Mouse (Mus musculus) testis, postnatal 14 days (tissue): ENCODE results near the gene Itga5.
"Not testable (repeated sequence)": the region's sequence is repeated elsewhere in the genome, so short reads cannot be mapped to it uniquely, and the experiment has no call there.

Experiments
- DNase-seq: peaks from one replicate; pipeline ENCODE4 v3.0.0; 2021; ENCODE audit warnings: low spot score

The Itga5 gene

DNA sequence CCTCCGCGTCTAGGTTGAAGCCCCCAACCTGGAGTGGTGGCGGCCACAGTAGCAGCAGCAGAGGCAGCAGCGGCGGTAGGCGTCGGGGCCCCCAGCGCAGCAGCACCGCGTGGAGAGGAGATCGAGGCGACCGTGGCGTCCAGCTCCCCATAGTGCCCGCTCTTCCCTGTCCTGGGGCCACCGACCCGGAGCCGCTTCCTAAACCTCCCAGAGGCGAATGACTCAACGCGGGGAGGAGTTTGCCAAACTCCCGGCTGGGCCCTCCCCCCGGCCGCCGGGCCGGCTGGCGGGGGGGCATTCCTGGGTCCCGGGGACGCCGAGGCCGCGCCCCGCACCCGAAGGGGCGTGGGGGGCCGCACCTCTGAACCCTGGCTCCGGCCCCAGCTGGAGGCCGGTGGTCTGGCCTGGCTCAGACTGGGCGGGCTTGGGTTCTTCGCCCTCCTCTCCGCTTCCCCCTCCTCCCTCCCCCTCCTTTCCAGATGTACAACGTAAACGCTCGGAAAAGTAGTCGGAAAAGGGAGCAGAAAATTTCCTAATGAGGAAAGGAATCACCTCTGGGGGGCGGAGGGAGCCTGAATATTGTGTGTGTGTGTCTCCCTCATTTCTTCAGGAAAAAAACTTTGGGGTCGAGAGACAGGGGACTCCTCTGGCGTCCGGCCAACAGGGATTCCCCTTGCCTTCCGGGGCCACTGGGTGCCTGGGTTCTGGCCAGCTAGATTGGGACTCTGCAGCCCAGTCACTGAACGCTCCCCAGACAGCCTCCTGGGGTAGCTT lies at the start of gene Itga5:
Gene Itga5, minus strand, starts transcription at position 388 of the 774 bp plus-strand sequence.
- DNase-seq = peak; percentile 54

DNA sequence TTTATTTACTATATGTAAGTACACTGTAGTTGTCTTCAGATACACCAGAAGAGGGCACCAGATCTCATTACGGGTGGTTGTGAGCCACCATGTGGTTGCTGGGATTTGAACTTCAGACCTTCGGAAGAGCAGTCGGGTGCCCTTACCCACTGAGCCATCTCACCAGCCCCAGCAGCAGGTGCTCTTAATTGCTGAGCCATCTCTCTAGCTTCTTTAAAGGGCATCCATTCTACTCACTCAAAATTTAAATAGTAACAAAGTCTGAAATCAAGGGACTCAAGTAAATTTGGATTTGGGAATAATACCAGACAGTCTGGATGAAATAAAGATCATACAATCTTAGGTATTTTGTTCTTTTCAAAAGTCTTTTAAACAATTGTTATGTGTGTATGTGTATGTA lies 39.0 kb upstream of the Itga5 start:
- not testable (repeated sequence) for DNase-seq

DNA sequence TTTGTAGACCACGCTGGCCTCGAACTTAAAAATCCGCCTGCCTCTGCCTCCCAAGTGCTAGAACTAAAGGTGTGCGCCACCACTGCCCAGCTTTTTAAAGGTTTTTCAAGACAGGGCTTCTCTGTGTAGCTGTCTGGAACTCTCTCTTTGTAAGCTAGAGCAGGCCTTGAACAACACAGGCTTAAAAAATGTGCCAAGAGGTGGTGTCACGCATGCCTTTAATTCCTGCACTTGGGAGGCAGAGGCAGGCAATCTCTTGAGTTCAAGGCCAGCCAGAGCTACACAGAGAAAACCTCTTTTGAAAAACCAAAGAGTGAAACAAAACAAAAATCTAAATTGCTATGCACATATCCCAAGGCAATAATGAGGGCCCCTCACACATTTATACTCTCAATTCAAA lies 34.8 kb upstream of the Itga5 start:
- no peak for DNase-seq

DNA sequence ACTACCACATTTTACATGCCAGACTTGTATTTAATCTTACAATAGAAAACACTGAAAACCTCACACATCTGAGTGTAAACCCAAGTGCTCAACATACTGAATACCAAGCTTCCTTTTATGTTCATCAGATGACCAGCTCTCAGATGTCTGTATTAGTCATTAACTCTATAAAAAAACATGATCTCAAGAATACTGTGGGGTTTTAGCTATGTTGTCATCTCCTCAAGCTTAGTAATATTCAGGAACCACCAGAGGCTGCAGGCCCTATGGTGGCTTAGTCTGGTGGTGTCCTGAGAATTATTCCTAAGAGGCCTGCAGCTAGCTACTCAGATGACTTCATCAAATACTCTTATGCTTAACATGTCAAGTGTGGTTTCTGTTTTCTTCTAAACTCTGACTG lies 27.0 kb upstream of the Itga5 start:
- DNase-seq = no peak

DNA sequence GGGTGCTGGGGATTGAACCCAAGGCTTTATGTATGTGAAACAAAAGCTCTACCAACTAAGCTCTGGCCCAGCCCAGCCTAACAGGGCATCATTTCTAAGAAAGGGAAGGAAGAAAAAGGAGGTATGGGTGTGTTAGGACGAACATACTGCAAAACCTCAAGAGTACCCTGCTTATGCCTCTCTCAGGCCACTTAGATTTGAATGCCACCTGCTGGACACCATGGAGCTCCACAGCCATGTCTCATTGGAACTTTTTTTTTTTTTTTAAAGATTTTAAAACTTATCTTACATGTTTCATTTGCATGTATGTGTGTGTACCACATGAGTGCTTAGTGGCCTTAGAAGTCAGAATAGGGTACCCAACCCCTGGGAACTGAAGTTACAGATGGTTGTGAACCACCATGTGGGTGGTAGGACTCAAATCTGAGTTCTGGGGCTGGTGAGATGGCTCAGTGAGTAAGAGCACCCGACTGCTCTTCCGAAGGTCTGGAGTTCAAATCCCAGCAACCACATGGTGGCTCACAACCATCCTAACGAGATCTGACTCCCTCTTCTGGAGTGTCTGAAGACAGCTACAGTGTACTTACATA lies 22.1 kb upstream of the Itga5 start:
- no peak for DNase-seq

DNA sequence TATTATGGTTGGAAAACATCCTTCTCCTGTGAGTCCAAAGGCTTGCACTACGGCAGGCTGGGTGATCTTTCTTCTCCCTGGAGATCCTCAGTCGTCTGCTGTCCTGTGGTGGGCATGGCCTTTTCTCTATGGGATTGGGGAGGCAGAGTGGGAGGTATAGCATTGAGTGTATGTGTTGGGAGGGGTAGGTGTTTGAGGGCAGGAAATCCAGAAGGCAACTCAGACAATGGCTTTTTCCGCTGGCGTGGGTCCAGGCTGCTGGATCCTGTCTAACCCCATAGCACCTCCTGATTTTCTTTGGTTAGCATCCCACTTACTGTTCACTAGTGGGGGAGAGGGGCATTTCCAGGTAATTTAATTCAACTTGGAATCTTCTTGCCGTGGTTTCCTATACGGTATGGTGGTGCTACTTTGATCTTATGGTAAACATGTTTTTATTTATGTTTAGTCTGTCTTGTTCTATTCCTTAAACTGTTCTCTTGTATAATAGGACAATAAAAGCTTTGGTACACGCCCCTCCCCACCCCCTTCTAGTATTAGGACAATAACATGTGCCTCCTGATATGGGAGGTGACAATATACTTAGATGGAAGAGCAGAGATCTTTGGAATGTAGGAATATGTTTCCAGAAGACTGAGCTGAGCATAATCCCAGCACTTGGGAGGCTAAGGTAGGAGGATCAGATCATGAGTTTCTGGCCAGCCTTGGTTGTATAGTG lies 17.4 kb upstream of the Itga5 start:
- DNase-seq = no peak

DNA sequence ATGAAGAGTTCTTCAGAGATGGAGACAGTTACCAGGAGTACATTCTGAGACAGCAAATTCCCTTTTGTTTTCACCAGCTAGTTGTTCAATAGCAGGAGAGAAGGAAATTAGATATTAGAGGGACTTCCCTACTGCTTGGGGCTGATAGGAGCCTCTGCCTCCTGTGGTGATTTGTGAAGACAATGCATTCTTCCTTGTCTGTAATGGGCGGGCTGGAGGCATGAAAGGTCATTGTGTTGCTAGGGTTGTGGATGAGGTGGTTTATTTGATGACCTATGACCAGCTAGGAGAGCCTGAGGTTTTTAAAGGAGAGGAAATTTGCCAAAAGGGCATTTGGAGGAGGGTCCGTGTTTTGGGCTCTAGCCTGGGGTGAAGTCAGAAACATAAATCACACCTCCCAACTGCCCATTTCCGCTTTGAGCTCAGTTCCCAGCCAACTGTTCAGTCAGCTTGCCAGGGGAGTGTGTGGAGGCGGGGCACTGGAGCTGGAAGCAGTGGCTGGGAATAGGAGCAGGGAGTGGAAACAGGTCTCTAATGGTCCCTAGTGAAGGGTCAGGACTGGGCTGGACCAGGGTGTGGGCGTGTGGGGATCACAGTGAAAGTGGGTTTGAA lies 16.3 kb upstream of the Itga5 start:
- no peak for DNase-seq

DNA sequence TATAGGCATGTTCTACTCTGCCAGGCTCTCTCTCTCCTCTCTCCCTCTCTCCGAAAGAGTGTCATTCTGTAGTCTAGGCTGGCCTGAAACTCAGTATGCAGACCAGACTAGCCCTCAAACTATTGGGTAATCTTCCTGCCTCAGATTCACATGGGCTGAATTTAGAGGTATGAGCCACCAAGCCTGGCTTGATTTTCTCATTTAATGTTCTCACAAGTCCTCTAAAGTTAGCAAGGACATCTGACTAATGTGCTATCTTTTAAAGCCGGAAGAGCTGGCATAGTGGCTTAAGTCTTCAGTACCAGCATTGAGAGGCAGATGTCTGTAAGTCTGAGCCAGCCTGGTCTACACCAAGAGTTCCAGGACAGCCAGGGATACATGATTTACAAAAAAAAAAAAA lies 15.5 kb upstream of the Itga5 start:
- no peak for DNase-seq

DNA sequence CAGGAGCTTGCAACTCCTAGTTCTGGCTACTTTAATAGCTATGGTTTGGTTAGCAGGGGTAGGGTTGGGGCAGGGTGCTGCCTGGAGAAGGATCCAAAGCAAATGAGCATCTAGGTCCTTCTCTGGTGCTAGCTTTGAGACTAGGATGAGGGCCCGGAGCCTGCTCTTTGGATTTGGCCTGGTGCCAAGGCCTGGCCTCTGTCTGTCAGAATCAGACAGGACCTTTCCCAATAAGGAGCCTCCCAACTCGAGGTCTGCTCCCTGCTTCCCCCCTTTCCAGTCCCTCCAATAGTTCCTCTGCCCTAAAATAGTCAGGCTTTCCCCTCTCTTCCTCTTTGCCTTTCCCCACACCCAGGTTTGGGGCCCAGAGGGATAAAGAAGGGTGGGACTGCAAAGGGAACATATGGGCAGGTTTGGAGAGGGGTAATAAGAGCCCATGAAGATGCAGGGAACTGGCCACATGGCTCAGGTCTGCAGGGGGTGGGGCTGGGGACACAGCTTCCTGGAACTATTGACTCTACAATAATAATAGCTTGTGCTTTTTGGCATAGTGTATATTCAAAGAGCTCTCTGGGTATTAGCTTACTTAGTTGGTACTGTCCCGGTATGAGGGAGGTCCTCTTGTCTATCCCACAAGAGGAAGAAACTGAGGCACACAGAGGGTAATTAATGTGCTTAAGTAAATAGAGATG lies 12.2 kb upstream of the Itga5 start:
- DNase-seq = no peak

DNA sequence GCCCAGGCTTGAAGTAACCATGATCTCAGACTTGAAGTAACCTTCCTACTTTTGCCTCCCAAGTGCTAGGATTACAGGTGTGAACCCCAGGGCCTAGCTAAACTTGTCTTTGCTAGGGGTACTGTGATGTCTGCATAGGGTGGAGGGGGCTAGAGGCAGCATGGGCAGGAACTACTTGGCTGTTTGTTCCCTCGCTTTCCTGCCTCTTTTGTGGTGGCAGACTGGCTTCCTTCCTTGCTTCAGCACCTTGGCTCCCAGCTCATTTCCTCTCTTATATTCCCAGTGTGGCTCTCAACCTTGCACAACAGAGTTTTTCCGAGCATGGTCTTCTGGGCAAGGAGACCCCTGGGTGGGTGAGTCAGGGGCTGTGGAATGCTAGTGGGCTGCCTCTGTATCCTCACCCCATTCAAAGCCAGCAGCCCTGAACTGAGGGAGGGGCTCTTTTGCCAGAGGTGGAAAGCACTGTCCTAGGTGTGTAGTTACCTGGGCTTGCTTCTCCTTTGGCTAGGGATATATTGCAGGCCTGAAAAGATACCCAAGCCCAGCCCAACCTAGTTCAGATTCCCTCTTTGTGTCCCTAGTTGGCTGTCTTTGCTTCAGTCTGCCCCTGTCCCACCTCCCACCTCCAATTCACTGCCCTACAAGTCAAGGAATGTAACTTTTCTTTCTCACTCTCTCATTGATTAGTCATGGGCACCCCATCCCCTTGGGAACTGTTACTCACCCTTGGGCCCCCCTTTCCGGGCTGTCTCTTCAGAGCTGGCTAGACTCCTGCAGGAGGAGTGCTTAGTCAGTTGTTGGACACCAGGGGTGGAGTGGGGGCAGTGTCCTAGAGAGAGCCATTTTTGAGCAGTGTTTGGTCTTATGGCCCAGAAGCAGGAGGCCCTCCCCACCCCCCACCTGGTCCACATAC lies 11.4 kb upstream of the Itga5 start:
- no peak for DNase-seq

DNA sequence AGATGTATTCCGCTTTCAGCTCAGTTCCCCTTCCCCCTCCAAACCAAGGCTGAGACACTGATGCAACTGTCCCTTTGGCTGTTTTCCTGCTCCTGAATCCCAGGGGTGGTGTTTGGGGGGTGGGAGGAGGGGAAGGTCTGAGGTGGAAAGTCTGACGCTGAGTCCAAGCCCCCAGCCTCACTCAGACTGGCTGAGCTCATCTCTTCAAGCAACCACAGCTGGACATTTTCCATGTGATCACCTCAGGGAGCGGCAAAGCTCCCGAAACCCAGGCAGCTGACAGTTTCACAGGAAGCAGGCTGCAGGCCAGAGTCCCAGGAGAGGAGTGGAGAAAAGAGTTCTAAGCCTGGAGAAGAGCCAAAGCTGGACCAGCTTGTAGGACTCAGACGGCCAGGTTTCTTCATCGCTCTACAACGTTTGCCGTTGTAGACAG lies 10.3 kb upstream of the Itga5 start:
- no peak for DNase-seq

DNA sequence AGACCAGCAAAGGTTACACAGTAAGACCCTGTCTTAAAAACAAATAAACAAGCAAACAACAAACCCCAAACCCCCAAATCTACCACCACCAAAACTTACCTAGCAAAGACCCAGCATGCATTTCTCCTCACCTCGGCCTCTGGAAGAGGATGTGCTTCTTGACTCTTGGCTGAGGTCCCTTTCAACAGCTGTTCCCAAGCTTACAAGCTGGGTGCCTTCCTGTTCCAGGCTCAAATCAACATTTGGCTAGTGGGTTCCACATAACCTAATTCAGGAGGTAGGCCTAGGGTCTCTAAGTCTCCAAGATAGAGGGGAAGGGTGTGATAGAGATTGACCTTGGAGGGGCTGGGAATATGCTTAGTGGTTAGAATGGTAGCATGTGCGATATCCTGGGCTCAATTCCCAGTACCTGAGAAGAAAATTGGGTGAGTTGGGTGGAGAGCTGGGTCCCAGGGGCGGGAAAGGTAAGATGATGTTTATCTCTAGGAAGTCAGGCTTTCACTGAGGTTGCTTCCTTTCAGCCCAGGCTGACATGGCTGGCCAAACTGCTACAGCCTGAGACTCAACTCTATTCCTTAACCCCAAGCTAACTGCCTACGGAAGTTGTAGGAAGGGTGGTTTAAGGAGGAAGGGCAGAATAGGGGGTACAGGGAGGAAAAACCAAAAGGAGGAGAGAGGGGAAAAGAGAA lies 8.7 kb upstream of the Itga5 start:
- no peak for DNase-seq

DNA sequence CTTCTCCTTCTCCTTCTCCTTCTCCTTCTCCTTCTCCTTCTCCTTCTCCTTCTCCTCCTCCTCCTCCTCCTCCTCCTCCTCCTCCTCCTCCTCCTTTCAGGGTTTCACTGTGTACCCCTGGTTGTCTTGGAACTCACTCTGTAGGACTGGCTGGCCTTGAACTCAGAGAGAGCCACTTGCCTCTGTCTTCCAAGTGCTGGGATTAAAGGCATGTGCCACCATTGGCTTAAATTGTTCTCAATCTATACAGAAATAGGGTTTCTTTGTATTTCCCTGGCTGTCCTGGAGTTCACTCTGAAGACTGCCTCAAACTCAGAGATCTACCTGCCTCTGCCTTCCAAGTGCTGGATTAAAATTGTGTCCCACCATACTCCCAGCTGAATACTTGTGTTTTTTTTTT lies 5.9 kb upstream of the Itga5 start:
- DNase-seq = no peak

DNA sequence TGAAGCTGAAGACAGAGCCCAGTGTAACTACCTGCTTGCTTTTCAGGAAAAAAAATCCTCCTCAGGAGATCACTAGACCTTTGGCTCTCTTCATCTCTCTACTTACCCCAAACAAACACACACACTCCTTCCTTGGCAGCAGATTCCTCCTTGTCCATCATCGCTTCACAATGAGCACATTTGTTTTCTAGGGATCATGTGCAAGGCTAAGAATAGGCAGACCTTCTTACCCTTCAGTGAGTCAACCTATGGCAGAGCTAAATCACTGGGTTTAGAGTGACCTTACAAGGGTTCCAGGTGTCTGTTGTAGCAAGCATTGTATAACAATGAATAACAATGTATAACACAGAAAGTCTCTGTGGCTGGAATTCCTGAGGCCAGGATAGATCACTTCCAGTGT lies 5.2 kb upstream of the Itga5 start:
- DNase-seq = no peak

DNA sequence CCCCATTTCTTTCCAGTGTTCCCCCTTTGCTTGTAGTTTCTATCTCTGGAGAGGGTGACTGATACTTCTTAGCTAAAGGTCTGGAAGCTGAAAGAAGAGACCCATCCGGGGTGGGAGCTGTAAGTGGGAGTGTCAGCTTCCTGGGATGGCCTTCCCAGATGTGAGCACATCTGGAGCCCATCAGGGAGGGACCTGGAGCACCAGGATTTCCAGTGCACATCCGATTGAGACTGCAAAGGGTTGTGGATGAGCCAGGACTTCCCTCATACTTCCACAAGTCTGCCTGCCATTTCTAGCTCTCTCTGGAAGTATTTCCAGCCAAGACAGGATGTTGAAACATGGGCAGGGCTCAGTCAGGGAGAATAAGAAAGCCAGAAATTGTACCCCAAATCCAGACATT lies 4.6 kb upstream of the Itga5 start:
- no peak for DNase-seq

DNA sequence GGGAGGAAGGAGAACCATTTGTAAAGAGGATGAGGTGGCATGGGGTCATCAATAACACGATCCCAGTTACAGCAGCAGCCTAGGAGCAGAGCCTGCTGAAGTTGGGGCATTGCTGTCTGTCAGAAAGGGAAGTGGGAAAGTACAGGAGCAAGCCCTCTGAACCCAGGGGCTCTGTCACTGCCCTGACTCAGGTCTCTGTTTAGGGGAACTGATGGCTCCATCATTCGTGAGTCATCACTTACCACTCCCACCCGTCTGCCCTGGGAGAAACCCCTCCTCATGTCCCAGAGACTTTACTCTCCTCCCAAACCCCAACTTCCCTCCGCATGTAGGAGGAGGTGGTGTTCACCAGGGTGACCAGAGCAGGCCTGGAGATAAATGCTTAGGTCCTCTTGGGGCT lies 3.9 kb upstream of the Itga5 start:
- no peak for DNase-seq

DNA sequence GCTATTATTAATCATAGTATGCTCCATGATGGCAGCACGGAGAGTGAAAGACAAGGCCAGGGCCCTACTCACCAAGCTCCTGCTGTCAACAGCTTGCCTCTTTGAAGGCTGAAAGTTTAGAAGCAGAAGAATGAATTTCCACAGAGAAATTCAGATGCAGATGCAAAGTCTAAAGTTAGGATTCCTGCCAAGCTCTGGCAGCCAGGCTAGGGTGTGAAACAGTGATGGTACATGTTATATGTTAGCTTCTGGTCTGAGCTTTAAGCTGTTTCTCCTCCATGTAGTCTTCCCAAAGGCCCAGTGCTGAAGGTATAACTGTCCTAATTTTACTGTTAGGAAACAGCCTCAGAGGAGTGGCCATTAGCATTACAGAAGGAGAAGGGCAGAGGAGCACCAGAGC lies 2.6 kb upstream of the Itga5 start:
- DNase-seq = no peak

DNA sequence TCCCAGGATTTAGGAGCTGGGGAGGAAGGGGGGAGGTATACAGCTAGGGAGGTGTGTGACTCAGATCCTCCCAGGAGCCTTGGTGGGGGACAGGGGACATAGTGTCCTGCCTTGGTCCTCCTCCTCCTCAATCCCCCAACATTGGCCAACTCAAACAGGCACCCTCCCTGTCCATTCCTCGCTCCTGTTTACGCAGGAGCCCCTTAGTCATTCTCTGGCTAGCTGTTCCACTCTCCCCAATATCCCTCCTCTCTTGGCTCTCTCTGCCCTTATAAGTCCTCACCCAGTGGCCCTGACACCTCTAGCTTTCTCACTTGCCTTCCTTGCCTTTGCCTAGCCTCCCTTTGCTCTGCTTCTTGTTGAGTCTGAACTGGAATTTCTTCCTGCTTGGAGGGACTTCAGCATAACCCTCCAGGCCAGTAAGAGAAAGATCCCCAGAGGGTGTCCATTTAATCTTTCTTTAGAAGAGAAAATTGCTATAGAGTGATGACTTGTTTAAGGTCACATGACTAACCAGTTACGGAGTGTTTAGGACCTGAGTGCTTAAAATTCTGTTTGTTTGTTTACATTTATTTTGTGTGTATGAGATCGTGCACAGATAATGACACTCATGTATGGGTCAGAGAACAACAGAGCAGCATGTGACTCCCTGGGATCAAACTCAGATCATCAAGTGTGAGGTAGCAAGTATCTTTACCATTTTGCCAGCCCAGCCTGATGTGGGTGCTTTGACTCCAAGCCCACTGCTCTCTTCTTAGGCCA lies 1.8 kb upstream of the Itga5 start:
- DNase-seq = no peak

DNA sequence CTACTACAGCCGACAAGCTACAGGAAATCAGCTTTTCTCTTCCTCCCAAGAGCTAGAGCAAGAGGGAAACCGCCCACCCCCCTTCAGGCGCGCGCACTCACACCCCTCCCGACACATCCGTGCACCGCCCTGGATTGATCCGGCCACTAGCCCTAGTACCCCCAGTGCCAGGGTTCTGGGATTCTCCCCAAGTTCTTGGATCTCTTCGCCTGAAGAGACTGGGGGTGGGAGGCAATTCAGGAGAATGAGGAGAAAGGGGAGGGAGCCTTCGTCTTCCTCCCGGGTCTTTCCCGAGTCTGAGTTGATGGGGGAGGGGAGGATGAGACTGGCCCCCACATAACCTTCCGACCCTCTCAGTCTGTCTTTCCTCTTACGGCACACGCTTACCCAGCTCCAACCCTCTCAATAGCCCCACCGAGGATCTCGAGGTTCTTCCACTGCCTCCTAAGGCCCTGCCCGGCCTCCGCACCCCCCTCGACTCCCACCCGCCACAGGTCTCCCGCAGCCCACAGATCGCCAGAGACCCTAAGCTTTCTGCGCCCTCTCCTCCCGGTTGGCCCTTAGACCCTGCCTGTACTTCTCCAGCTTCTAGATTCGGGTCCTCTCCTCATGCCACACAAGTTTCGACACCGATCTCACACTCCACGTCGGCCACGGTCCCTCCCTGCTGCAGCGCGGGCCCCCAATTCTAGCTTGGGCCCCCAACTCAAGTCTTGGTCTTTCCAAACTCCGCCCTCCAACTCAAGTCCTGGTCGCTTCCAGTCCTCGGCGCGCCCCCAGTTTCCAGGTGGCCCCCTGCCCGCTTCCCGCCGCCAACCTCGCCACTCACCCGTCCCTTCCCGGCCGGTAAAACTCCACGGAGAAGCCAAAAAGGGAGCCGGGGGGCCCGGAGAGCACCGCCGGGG lies 840 bp downstream of the Itga5 start:
- peak; percentile 29 for DNase-seq
